Mouse (Mus musculus) limb, embryonic 14.5 days (tissue): ENCODE measurements around the gene Fam185a. TPM values are rescaled to one million over a fixed set of nuclear protein-coding genes. Genes with fewer than 3 reads are reported as not detected.

Experiments used
- ATAC-seq: fragments of 200-750 bp; cut with Nextera tagmentation; 2 replicates; pipeline ENCODE4 v1.8.0; 2017; ENCODE audit warnings: low read depth, moderate number of reproducible peaks, moderate TSS enrichment; ENCODE audit not compliant: low FRiP score
- DNase-seq: peaks from one replicate; pipeline ENCODE4 v3.0.0-alpha.2; 2015; ENCODE audit warnings: low spot score
- H3K27ac ChIP-seq: fragments of 300-500 bp; sonication (generic); replicated peaks from 2 replicates; pipeline ENCODE4 v1.5.1; 2014; ENCODE audit warnings: low read depth, mild to moderate bottlenecking, low read length, moderate library complexity, mixed read lengths
- H3K27me3 ChIP-seq: fragments of 300-500 bp; sonication (generic); 2 replicates; pipeline ENCODE4 v1.6.1; 2014; ENCODE audit warnings: low read length, mixed read lengths; ENCODE audit not compliant: control insufficient read depth, insufficient read depth
- H3K36me3 ChIP-seq: fragments of 300-500 bp; sonication (generic); 2 replicates; pipeline ENCODE4 v1.6.1; 2014; ENCODE audit warnings: mild to moderate bottlenecking, low read length, moderate library complexity, mixed read lengths; ENCODE audit not compliant: control insufficient read depth, insufficient read depth
- H3K4me1 ChIP-seq: fragments of 300-500 bp; sonication (generic); 2 replicates; pipeline ENCODE4 v1.6.1; 2014; ENCODE audit warnings: antibody characterized with exemption, low read length, mixed read lengths; ENCODE audit not compliant: control insufficient read depth, insufficient read depth
- H3K4me2 ChIP-seq: fragments of 300-500 bp; sonication (generic); replicated peaks from 2 replicates; pipeline ENCODE4 v1.6.1; 2014; ENCODE audit warnings: low read depth, mild to moderate bottlenecking, low read length, moderate library complexity; ENCODE audit not compliant: severe bottlenecking
- H3K4me3 ChIP-seq: fragments of 300-500 bp; sonication (generic); replicated peaks from 2 replicates; pipeline ENCODE4 v1.5.1; 2014; ENCODE audit warnings: low read length
- H3K9ac ChIP-seq: fragments of 300-500 bp; sonication (generic); 2 replicates; pipeline ENCODE4 v1.6.1; 2014; ENCODE audit warnings: mild to moderate bottlenecking, low read depth, low read length, moderate library complexity; ENCODE audit not compliant: severe bottlenecking
- H3K9me3 ChIP-seq: fragments of 300-500 bp; sonication (generic); 2 replicates; pipeline ENCODE4 v1.6.1; 2016; ENCODE audit warnings: low read length; ENCODE audit not compliant: control insufficient read depth
- POLR2A ChIP-seq: fragments of 200-500 bp; IDR thresholded peaks from 2 replicates; pipeline ENCODE4 v1.8.0; 2012; ENCODE audit warnings: inconsistent platforms, mild to moderate bottlenecking, moderate library complexity, borderline replicate concordance; ENCODE audit not compliant: insufficient read depth, insufficient read length; ENCODE audit errors: extremely low read depth
- WGBS: fragments of 180-500 bp; shearing (Covaris S2); extraction: QIAGEN DNeasy Blood & Tissue Kit; methylation state at CpG from one replicate; pipeline ENCODE4 v1.1.7; 2014; 5-methylcytosine and 5-hydroxymethylcytosine counted together
- polyA plus RNA-seq, 2 experiments: library from polyadenylated mRNA; depleted of rRNA in 1 of 2; stranded (reverse) in 1 of 2; unstranded in 1 of 2; fragments of >200 nt; fragmentation: Nextera tagmentation in 1 of 2; extraction: Ambion mirVana in 1 of 2; gene quantifications; 2 replicates each; pipeline versions ENCODE4 v1.2.1 to v1.2.3; 2012 to 2014

The Fam185a gene
- polyA plus RNA-seq, 2 experiments = 4.4 to 4.9 TPM

DNA sequence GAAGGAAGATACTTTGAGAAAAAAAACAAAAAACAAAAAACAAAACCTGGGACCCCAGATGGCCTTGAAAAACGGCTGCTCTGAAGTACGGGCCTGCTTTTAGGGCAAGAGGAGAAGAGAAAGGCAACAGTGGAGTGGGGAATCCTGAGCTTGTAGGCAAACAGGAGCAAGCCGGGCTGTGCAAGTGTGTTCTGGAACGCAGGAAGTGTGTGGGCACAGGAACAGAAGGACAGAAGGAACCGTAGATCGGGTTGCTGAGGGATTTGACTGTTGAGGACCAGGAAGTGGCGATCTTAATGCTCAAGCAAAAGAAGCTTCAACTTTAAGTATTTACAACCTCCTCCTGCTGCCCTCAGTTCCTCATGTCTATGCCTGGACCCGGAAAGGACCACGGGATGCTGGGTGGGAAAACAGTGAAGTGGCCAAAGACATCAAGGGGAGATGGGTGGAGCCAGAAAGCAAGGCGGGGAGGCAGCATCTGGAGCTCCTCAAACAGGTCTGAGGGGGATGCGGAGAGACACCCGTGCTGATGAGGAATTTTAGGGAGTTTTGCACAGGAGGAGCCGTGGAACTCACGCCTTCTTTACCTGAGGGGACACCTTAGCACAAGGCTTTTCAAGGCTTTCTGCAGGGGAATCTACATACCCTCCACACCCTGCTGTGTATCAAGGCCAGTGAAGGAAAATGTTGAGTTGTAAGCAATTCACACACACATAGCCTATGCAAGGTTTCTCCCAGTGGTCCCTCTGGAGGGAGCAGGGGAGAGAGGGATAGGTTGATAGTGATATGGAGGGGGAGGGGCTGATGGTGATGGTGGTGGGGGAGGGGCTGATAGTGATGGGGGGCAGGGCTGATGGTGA lies 41.1 kb upstream of the Fam185a start:
- H3K4me2 ChIP-seq = no peak overlapping the region
- no peaks in the 10 kb centered on the region for H3K27me3 ChIP-seq
- 33% methylated on average over 14 of the region's 14 CpGs for WGBS
- no peak overlapping the region for H3K27ac ChIP-seq
- H3K4me1 ChIP-seq = peaks cover 6% of the 10 kb centered on the region; the same call in 1 of the 2 replicates
- H3K9ac ChIP-seq = no peak overlapping the region
- no peak for ATAC-seq
- no peaks in the 10 kb centered on the region for H3K9me3 ChIP-seq
- DNase-seq = no peak
- TF ChIP-seq POLR2A = no peak
- no peak overlapping the region for H3K4me3 ChIP-seq
- H3K36me3 ChIP-seq = no peaks in the 10 kb centered on the region

DNA sequence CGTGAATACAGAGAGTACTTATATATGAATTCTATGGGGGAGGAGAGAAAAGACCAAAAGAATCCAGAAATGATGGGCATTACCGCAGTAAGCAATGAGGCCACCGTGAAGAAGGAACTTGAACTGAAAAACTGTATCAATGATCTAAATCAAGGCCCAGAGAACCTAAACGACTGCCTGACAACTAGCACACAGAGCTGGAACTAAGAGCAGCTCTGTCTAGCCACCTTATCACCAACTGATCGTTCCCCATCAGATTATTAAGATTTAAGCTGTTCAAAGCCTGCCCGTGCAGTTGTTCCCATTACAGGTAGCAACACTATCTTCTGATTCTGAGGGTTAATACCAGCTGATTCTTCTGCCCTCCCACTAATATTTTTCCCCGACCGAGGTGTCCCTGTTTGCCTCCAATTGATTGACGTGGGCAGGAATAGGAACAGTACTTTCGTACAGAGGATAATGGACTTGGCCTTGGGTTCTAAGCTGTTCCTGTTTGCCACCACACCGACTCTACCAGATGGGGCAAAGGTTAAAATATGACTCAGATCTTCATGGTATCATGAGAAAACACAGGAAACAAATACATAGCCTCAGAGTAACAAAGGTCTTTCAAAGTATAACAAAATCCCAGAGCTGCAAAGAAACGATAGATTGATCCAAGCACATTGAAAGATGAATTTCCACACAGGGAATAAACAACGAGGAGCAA lies 40.4 kb upstream of the Fam185a start:
- peaks cover 6% of the 10 kb centered on the region; the same call in 1 of the 2 replicates for H3K4me1 ChIP-seq
- H3K27me3 ChIP-seq = no peaks in the 10 kb centered on the region
- ATAC-seq (no peak), DNase-seq (no peak)
- no peak overlapping the region for H3K9ac ChIP-seq
- H3K9me3 ChIP-seq = no peaks in the 10 kb centered on the region
- no peaks in the 10 kb centered on the region for H3K36me3 ChIP-seq
- no peak overlapping the region for H3K4me2 ChIP-seq
- no peak overlapping the region for H3K27ac ChIP-seq
- TF ChIP-seq POLR2A = no peak
- 83% methylated on average over 13 of the region's 13 CpGs for WGBS
- no peak overlapping the region for H3K4me3 ChIP-seq

GRCm38 (mm10) chr5:21384976-21385375 lies 39.8 kb upstream of the Fam185a start:
- H3K4me1 ChIP-seq = peaks cover 6% of the 10 kb centered on the region; the same call in 1 of the 2 replicates
- TF ChIP-seq POLR2A = no peak
- WGBS = 92% methylated on average over 9 of the region's 9 CpGs
- no peaks in the 10 kb centered on the region for H3K36me3 ChIP-seq
- H3K9ac ChIP-seq = no peak overlapping the region
- no peaks in the 10 kb centered on the region for H3K27me3 ChIP-seq
- ATAC-seq (no peak), DNase-seq (no peak)
- H3K9me3 ChIP-seq = no peaks in the 10 kb centered on the region
- no peak overlapping the region for H3K4me3 ChIP-seq
- no peak overlapping the region for H3K4me2 ChIP-seq
- no peak overlapping the region for H3K27ac ChIP-seq

GRCm38 (mm10) chr5:21386432-21386831 lies 38.3 kb upstream of the Fam185a start:
- Histone ChIP-seq H3K4me2 (no peak overlapping the region), H3K9ac (no peak overlapping the region), H3K4me1 (peaks cover 6% of the 10 kb centered on the region; the same call in 1 of the 2 replicates), H3K9me3 (no peaks in the 10 kb centered on the region), H3K27ac (no peak overlapping the region), H3K36me3 (no peaks in the 10 kb centered on the region), H3K4me3 (no peak overlapping the region), H3K27me3 (no peaks in the 10 kb centered on the region)
- WGBS = 87% methylated on average over 4 of the region's 4 CpGs
- DNase-seq (no peak), ATAC-seq (no peak)
- TF ChIP-seq POLR2A = no peak

- Histone ChIP-seq H3K4me1 (peaks cover 6% of the 10 kb centered on the region; the same call in 1 of the 2 replicates), H3K4me3 (no peak overlapping the region), H3K4me2 (no peak overlapping the region), H3K27ac (no peak overlapping the region), H3K36me3 (no peaks in the 10 kb centered on the region), H3K9me3 (no peaks in the 10 kb centered on the region), H3K9ac (no peak overlapping the region), H3K27me3 (no peaks in the 10 kb centered on the region)
- ATAC-seq (no peak), DNase-seq (no peak)
- TF ChIP-seq POLR2A = no peak
These were observed 37.4 kb upstream of the Fam185a start for GRCm38 (mm10) chr5:21387340-21387739.
